Mouse (Mus musculus) gastrocnemius, adult 2 months (tissue): ENCODE measurements around the gene Picalm. TPM values are rescaled to one million over a fixed set of nuclear protein-coding genes. Genes with fewer than 3 reads are reported as not detected.
"Not testable (repeated sequence)": the region's sequence is repeated elsewhere in the genome, so short reads cannot be mapped to it uniquely, and the experiment has no call there.

Experiments used
- DNase-seq: peaks from one replicate; pipeline ENCODE4 v3.0.0; 2022
- H3K27ac ChIP-seq: fragments of 200-600 bp; 2 replicates; pipeline ENCODE4 v1.8.1; 2022; ENCODE audit warnings: mild to moderate bottlenecking
- H3K4me3 ChIP-seq: fragments of 200-600 bp; 2 replicates; pipeline ENCODE4 v1.8.1; 2022; ENCODE audit warnings: mild to moderate bottlenecking, moderate library complexity
- CTCF ChIP-seq: fragments of 200-600 bp; IDR thresholded peaks from 2 replicates; pipeline ENCODE4 v1.8.1; 2022; ENCODE audit warnings: antibody characterized with exemption, mild to moderate bottlenecking, moderate library complexity
- intact Hi-C: fragments of 180-260 bp; cut with DNase I; formaldehyde crosslinking; loops from one replicate; pipeline ENCODE4 v1.15.1; 2025
- total RNA-seq, 2 experiments: library from RNA; stranded (reverse); gene quantifications; 2 replicates each; pipeline ENCODE4 v1.2.3; 2021

The Picalm gene
- total RNA-seq, 2 experiments from 2014 or later: 87.9 to 93.4 TPM

- no peak for TF ChIP-seq CTCF
- H3K27ac ChIP-seq: peak overlapping the region; percentile 88
- intact Hi-C loops: loop anchor here (10.0 kb wide), 1 partner anchor 121 kb away; the partner anchor contains the start of gene Ccdc83
- no peak for DNase-seq
- no peak overlapping the region for H3K4me3 ChIP-seq
These were observed 14.3 kb downstream of the Picalm start for GRCm38 (mm10) chr7:90144275-90144674.

GRCm38 (mm10) chr7:90144971-90145370 lies 15.0 kb downstream of the Picalm start:
- DNase-seq: no peak
- H3K4me3 ChIP-seq: peak overlapping the region; percentile 52; the same call in 1 of the 2 replicates
- H3K27ac ChIP-seq: peak overlapping the region; percentile 88
- intact Hi-C loops: loop anchor here (10.0 kb wide), 1 partner anchor 120 kb away; the partner anchor contains the start of gene Ccdc83
- TF ChIP-seq CTCF: no peak

- peak overlapping the region; percentile 88 for H3K27ac ChIP-seq
- no peak for DNase-seq
- intact Hi-C loops: loop anchor here (10.0 kb wide), 1 partner anchor 119 kb away; the partner anchor contains the start of gene Ccdc83
- H3K4me3 ChIP-seq: peak overlapping the region; percentile 52
- no peak for TF ChIP-seq CTCF
These were observed 15.4 kb downstream of the Picalm start for GRCm38 (mm10) chr7:90145376-90145775.

- Histone ChIP-seq H3K27ac (peak overlapping the region; percentile 88), H3K4me3 (peak overlapping the region; percentile 52)
- TF ChIP-seq CTCF: no peak
- peak; percentile 28 for DNase-seq
- intact Hi-C loops: loop anchor here (2.0 to 10.0 kb wide), 2 partner anchors 13 to 119 kb away; partner anchors contain the start of gene Ccdc83
These were observed 15.9 kb downstream of the Picalm start for GRCm38 (mm10) chr7:90145897-90146296.

- TF ChIP-seq CTCF: no peak
- no peak for DNase-seq
- peak overlapping the region; percentile 88 for H3K27ac ChIP-seq
- H3K4me3 ChIP-seq: peak overlapping the region; percentile 52
- intact Hi-C loops: loop anchor here (2.0 to 10.0 kb wide), 2 partner anchors 14 to 118 kb away; partner anchors contain the start of gene Ccdc83
These were observed 16.3 kb downstream of the Picalm start for GRCm38 (mm10) chr7:90146321-90146720.

GRCm38 (mm10) chr7:90148023-90148422 lies 18.0 kb downstream of the Picalm start:
- peak overlapping the region; percentile 19; the same call in 1 of the 2 replicates for H3K4me3 ChIP-seq
- intact Hi-C loops: loop anchor here (10.0 kb wide), 1 partner anchor 117 kb away; the partner anchor contains the start of gene Ccdc83
- no peak for TF ChIP-seq CTCF
- DNase-seq: no peak
- H3K27ac ChIP-seq: peak overlapping the region; percentile 88

GRCm38 (mm10) chr7:90148516-90148915 lies 18.5 kb downstream of the Picalm start:
- no peak for TF ChIP-seq CTCF
- Histone ChIP-seq H3K27ac (peak overlapping the region; percentile 88), H3K4me3 (no peak overlapping the region)
- intact Hi-C loops: loop anchor here (10.0 kb wide), 1 partner anchor 116 kb away; the partner anchor contains the start of gene Ccdc83
- no peak for DNase-seq

- peak; percentile 95; the same call in 1 of the 2 replicates for TF ChIP-seq CTCF
- Histone ChIP-seq H3K4me3 (no peak overlapping the region), H3K27ac (peak overlapping the region; percentile 65)
- peak; percentile 79 for DNase-seq
- intact Hi-C loops: loop anchor here (2.0 to 5.0 kb wide), 2 partner anchors 134 to 153 kb away; no protein-coding TSS in a partner anchor
These were observed 20.3 kb downstream of the Picalm start for GRCm38 (mm10) chr7:90150311-90150710.

- intact Hi-C loops: no loop called here
- Histone ChIP-seq H3K27ac (peak overlapping the region; percentile 91), H3K4me3 (no peak overlapping the region)
- TF ChIP-seq CTCF: no peak
- DNase-seq: no peak
These were observed 28.0 kb downstream of the Picalm start for GRCm38 (mm10) chr7:90158034-90158433.

GRCm38 (mm10) chr7:90160598-90160997 lies 30.6 kb downstream of the Picalm start:
- DNase-seq: no peak
- intact Hi-C loops: loop anchor here (5.0 kb wide), 1 partner anchor 47 kb away; no protein-coding TSS in a partner anchor
- TF ChIP-seq CTCF: no peak
- Histone ChIP-seq H3K27ac (no peak overlapping the region), H3K4me3 (no peak overlapping the region)

GRCm38 (mm10) chr7:90164276-90164675 lies 34.3 kb downstream of the Picalm start:
- H3K4me3 ChIP-seq: no peak overlapping the region
- H3K27ac ChIP-seq: no peak overlapping the region
- intact Hi-C loops: loop anchor here (5.0 kb wide), 1 partner anchor 43 kb away; no protein-coding TSS in a partner anchor
- TF ChIP-seq CTCF: no peak
- no peak for DNase-seq

- intact Hi-C loops: no loop called here
- no peak for DNase-seq
- TF ChIP-seq CTCF: no peak
- H3K4me3 ChIP-seq: no peak overlapping the region
- H3K27ac ChIP-seq: no peak overlapping the region
These were observed 36.0 kb downstream of the Picalm start for GRCm38 (mm10) chr7:90165970-90166369.

- DNase-seq, H3K4me3 ChIP-seq, H3K27ac ChIP-seq, intact Hi-C loops: not testable (repeated sequence)
These were observed 37.8 kb downstream of the Picalm start for GRCm38 (mm10) chr7:90167777-90168176.

- no peak for DNase-seq
- no peak overlapping the region for H3K27ac ChIP-seq
- H3K4me3 ChIP-seq: no peak overlapping the region
- no peak for TF ChIP-seq CTCF
- intact Hi-C loops: no loop called here
These were observed 43.8 kb downstream of the Picalm start for GRCm38 (mm10) chr7:90173778-90174177.
